Mouse (Mus musculus) ovary, postnatal 36 days (tissue): ENCODE data around the gene Lbx1.

Source experiments
- DNase-seq: peaks from one replicate; pipeline ENCODE4 v3.0.0; 2022; ENCODE audit warnings: low spot score, mixed read lengths

Lbx1 gene

GRCm38 (mm10) chr19:45235766-45236362 is at the start of gene Lbx1:
Gene Lbx1, minus strand, starts transcription at chr19:45235812.
- peak; percentile 10 for DNase-seq

GRCm38 (mm10) chr19:45283302-45283701 is 47.7 kb upstream of the Lbx1 start:
- peak; percentile 63 for DNase-seq

GRCm38 (mm10) chr19:45276196-45276595 is 40.6 kb upstream of the Lbx1 start:
- DNase-seq, result no peak

GRCm38 (mm10) chr19:45271986-45272385 is 36.4 kb upstream of the Lbx1 start:
- no peak for DNase-seq

- no peak for DNase-seq
Observed at GRCm38 (mm10) chr19:45262995-45263394, 27.4 kb upstream of the Lbx1 start.

GRCm38 (mm10) chr19:45257414-45258326 is 22.1 kb upstream of the Lbx1 start:
- DNase-seq, result no peak

GRCm38 (mm10) chr19:45254806-45255205 is 19.2 kb upstream of the Lbx1 start:
- no peak for DNase-seq

- DNase-seq, result no peak
Observed at GRCm38 (mm10) chr19:45252436-45252835, 16.8 kb upstream of the Lbx1 start.

GRCm38 (mm10) chr19:45248691-45249090 is 13.1 kb upstream of the Lbx1 start:
- DNase-seq, result no peak

- peak; percentile 27 for DNase-seq
Observed at GRCm38 (mm10) chr19:45243918-45244700, 8.5 kb upstream of the Lbx1 start.

GRCm38 (mm10) chr19:45243264-45243602 is 7.6 kb upstream of the Lbx1 start:
- DNase-seq, result no peak

GRCm38 (mm10) chr19:45242348-45243263 is 7.0 kb upstream of the Lbx1 start:
- DNase-seq, result no peak

- DNase-seq, result no peak
Observed at GRCm38 (mm10) chr19:45242017-45242347, 6.4 kb upstream of the Lbx1 start.

GRCm38 (mm10) chr19:45240026-45240425 is 4.4 kb upstream of the Lbx1 start:
- DNase-seq, result no peak

GRCm38 (mm10) chr19:45239191-45239590 is 3.6 kb upstream of the Lbx1 start:
- no peak for DNase-seq

- DNase-seq, result no peak
Observed at GRCm38 (mm10) chr19:45237665-45238209, 2.1 kb upstream of the Lbx1 start.

- DNase-seq, result no peak
Observed at GRCm38 (mm10) chr19:45237099-45237498, 1.5 kb upstream of the Lbx1 start.

GRCm38 (mm10) chr19:45236363-45236942 is 841 bp upstream of the Lbx1 start:
- DNase-seq, result peak; percentile 21

- peak; percentile 15 for DNase-seq
Observed at GRCm38 (mm10) chr19:45235331-45235741, 276 bp downstream of the Lbx1 start.

- DNase-seq, result peak; percentile 17
Observed at GRCm38 (mm10) chr19:45234771-45235231, 811 bp downstream of the Lbx1 start.
